Mouse (Mus musculus) frontal cortex, adult 2 months (tissue): ENCODE results near the gene Cdkn2aip. TPM values are rescaled to one million over a fixed set of nuclear protein-coding genes. Genes with fewer than 3 reads are reported as not detected.
A peak's percentile ranks its signal among the peaks of the same experiment; 100 is the strongest.

Experiments
- DNase-seq, 2 experiments: peaks; one replicate each; pipeline ENCODE4 v3.0.0; 2022; ENCODE audit warnings: low spot score in 1 of 2; ENCODE audit errors: extremely low spot score in 1 of 2
- polyA plus RNA-seq: library from polyadenylated mRNA; depleted of rRNA; stranded (reverse); fragments of >200 nt; gene quantifications from 2 replicates; pipeline ENCODE4 v1.2.3, GENCODE M21; 2012

Gene Cdkn2aip
- polyA plus RNA-seq, 1 experiment: 13.4 TPM

GRCm38 (mm10) chr8:47697696-47698095 is 16.0 kb downstream of the Cdkn2aip start:
- DNase-seq: no peak

GRCm38 (mm10) chr8:47695431-47696105 is 18.2 kb downstream of the Cdkn2aip start:
- DNase-seq: peak; percentile 56 to 69

GRCm38 (mm10) chr8:47693119-47693518 is 20.6 kb downstream of the Cdkn2aip start:
- DNase-seq: peak in 1 of 2 experiments; percentile 92

GRCm38 (mm10) chr8:47691831-47692230 is 21.9 kb downstream of the Cdkn2aip start:
- DNase-seq: no peak

GRCm38 (mm10) chr8:47691303-47691702 is 22.4 kb downstream of the Cdkn2aip start:
- DNase-seq: no peak

GRCm38 (mm10) chr8:47690674-47691078 is 23.1 kb downstream of the Cdkn2aip start:
- DNase-seq: no peak

GRCm38 (mm10) chr8:47689704-47690326 is 23.9 kb downstream of the Cdkn2aip start:
- no peak for DNase-seq

GRCm38 (mm10) chr8:47684441-47684840 is 29.3 kb downstream of the Cdkn2aip start:
- no peak for DNase-seq

- DNase-seq: peak in 1 of 2 experiments; percentile 33
These were observed 29.7 kb downstream of the Cdkn2aip start for GRCm38 (mm10) chr8:47683994-47684393.

- peak in 1 of 2 experiments; percentile 36 for DNase-seq
These were observed 33.4 kb downstream of the Cdkn2aip start for GRCm38 (mm10) chr8:47680306-47680705.

GRCm38 (mm10) chr8:47679603-47680002 is 34.1 kb downstream of the Cdkn2aip start:
- DNase-seq: no peak

GRCm38 (mm10) chr8:47676631-47677030 is 37.1 kb downstream of the Cdkn2aip start:
- no peak for DNase-seq

GRCm38 (mm10) chr8:47676224-47676623 is 37.5 kb downstream of the Cdkn2aip start:
- DNase-seq: no peak

GRCm38 (mm10) chr8:47675786-47676185 is 37.9 kb downstream of the Cdkn2aip start:
- peak in 1 of 2 experiments; percentile 48 for DNase-seq

GRCm38 (mm10) chr8:47674777-47675710 is 38.7 kb downstream of the Cdkn2aip start, which contains the start of gene Ing2:
TSS of gene Ing2 (minus strand) at chr8:47675556.
- peak; percentile 100 for DNase-seq

GRCm38 (mm10) chr8:47674140-47674776 is 39.5 kb downstream of the Cdkn2aip start:
- no peak for DNase-seq

- peak; percentile 64 to 89 for DNase-seq
These were observed 40.2 kb downstream of the Cdkn2aip start for GRCm38 (mm10) chr8:47673317-47674139.

- DNase-seq: no peak
These were observed 49.4 kb downstream of the Cdkn2aip start for GRCm38 (mm10) chr8:47664231-47664785.

- no peak for DNase-seq
These were observed 50.5 kb downstream of the Cdkn2aip start for GRCm38 (mm10) chr8:47663201-47663600.
